Mouse (Mus musculus) lung, postnatal 10 days (tissue): ENCODE data around the gene Dock7.
A peak's percentile ranks its signal among the peaks of the same experiment; 100 is the strongest.

ENCODE experiments used
- DNase-seq: peaks from one replicate; pipeline ENCODE4 v3.0.0; 2021

Dock7 gene

GRCm38 (mm10) chr4:99120211-99121122 lies at the start of gene Dock7:
Gene Dock7, minus strand, starts transcription at chr4:99120915.
- peak; percentile 88 for DNase-seq

- no peak for DNase-seq
Observed at GRCm38 (mm10) chr4:99168869-99169268, 48.2 kb upstream of the Dock7 start.

- peak; percentile 45 for DNase-seq
Observed at GRCm38 (mm10) chr4:99163547-99163946, 42.8 kb upstream of the Dock7 start.

GRCm38 (mm10) chr4:99163001-99163400 lies 42.3 kb upstream of the Dock7 start:
- no peak for DNase-seq

GRCm38 (mm10) chr4:99161457-99161971 lies 40.8 kb upstream of the Dock7 start:
- DNase-seq = no peak

GRCm38 (mm10) chr4:99160899-99161298 lies 40.2 kb upstream of the Dock7 start:
- DNase-seq = no peak

GRCm38 (mm10) chr4:99160414-99160813 lies 39.7 kb upstream of the Dock7 start:
- no peak for DNase-seq

GRCm38 (mm10) chr4:99158495-99158894 lies 37.8 kb upstream of the Dock7 start:
- no peak for DNase-seq

GRCm38 (mm10) chr4:99156641-99157307 lies 36.1 kb upstream of the Dock7 start:
- no peak for DNase-seq

GRCm38 (mm10) chr4:99151885-99152558 lies 31.3 kb upstream of the Dock7 start:
- no peak for DNase-seq

GRCm38 (mm10) chr4:99151434-99151833 lies 30.7 kb upstream of the Dock7 start:
- DNase-seq = no peak

- DNase-seq = no peak
Observed at GRCm38 (mm10) chr4:99143323-99143722, 22.6 kb upstream of the Dock7 start.

- no peak for DNase-seq
Observed at GRCm38 (mm10) chr4:99141578-99141977, 20.9 kb upstream of the Dock7 start.

- DNase-seq = no peak
Observed at GRCm38 (mm10) chr4:99141171-99141570, 20.5 kb upstream of the Dock7 start.

GRCm38 (mm10) chr4:99137986-99138641 lies 17.4 kb upstream of the Dock7 start:
- no peak for DNase-seq

- DNase-seq = no peak
Observed at GRCm38 (mm10) chr4:99134522-99134921, 13.8 kb upstream of the Dock7 start.

- DNase-seq = no peak
Observed at GRCm38 (mm10) chr4:99133326-99133725, 12.6 kb upstream of the Dock7 start.

- no peak for DNase-seq
Observed at GRCm38 (mm10) chr4:99132686-99133085, 12.0 kb upstream of the Dock7 start.

GRCm38 (mm10) chr4:99131227-99131653 lies 10.5 kb upstream of the Dock7 start:
- DNase-seq = no peak

- no peak for DNase-seq
Observed at GRCm38 (mm10) chr4:99123546-99123945, 2.8 kb upstream of the Dock7 start.

- no peak for DNase-seq
Observed at GRCm38 (mm10) chr4:99122786-99123185, 2.1 kb upstream of the Dock7 start.

GRCm38 (mm10) chr4:99122047-99122446 lies 1.3 kb upstream of the Dock7 start:
- DNase-seq = no peak
